Mouse (Mus musculus) adrenal gland (tissue): ENCODE results near the gene Usp10.

Experiments used
- intact Hi-C: fragments of 180-260 bp; cut with DNase I; formaldehyde crosslinking; loops from one replicate; pipeline ENCODE4 v1.15.1; 2025

The Usp10 gene

GRCm38 (mm10) chr8:119914161-119914560 is 4.0 kb downstream of the Usp10 start:
- intact Hi-C loops, result no loop called here

GRCm38 (mm10) chr8:119915298-119915697 is 5.1 kb downstream of the Usp10 start:
- intact Hi-C loops, result no loop called here

- intact Hi-C loops, result no loop called here
Observed at GRCm38 (mm10) chr8:119916237-119916892, 6.2 kb downstream of the Usp10 start.

- intact Hi-C loops, result no loop called here
Observed at GRCm38 (mm10) chr8:119917415-119917814, 7.3 kb downstream of the Usp10 start.

- intact Hi-C loops, result no loop called here
Observed at GRCm38 (mm10) chr8:119918155-119918567, 8.0 kb downstream of the Usp10 start.

GRCm38 (mm10) chr8:119923259-119923658 is 13.1 kb downstream of the Usp10 start:
- intact Hi-C loops, result no loop called here

GRCm38 (mm10) chr8:119925428-119925827 is 15.3 kb downstream of the Usp10 start:
- intact Hi-C loops, result loop anchor here (5.0 kb wide), 3 partner anchors 38 to 143 kb away; no protein-coding TSS in a partner anchor

GRCm38 (mm10) chr8:119926474-119926873 is 16.3 kb downstream of the Usp10 start:
- intact Hi-C loops, result loop anchor here (5.0 kb wide), 3 partner anchors 39 to 144 kb away; no protein-coding TSS in a partner anchor

GRCm38 (mm10) chr8:119927422-119928092 is 17.4 kb downstream of the Usp10 start:
- intact Hi-C loops, result loop anchor here (5.0 kb wide), 3 partner anchors 40 to 145 kb away; no protein-coding TSS in a partner anchor

GRCm38 (mm10) chr8:119931317-119931716 is 21.2 kb downstream of the Usp10 start:
- intact Hi-C loops, result no loop called here

- intact Hi-C loops, result no loop called here
Observed at GRCm38 (mm10) chr8:119933681-119934080, 23.5 kb downstream of the Usp10 start.

GRCm38 (mm10) chr8:119935541-119935940 is 25.4 kb downstream of the Usp10 start:
- intact Hi-C loops, result no loop called here

GRCm38 (mm10) chr8:119938481-119938880 is 28.3 kb downstream of the Usp10 start:
- intact Hi-C loops, result no loop called here

GRCm38 (mm10) chr8:119939336-119939735 is 29.2 kb downstream of the Usp10 start:
- intact Hi-C loops, result no loop called here

GRCm38 (mm10) chr8:119941471-119941870 is 31.3 kb downstream of the Usp10 start:
- intact Hi-C loops, result no loop called here

- intact Hi-C loops, result loop anchor here (2.0 kb wide), 1 partner anchor 135 kb away; no protein-coding TSS in a partner anchor
Observed at GRCm38 (mm10) chr8:119943616-119944015, 33.5 kb downstream of the Usp10 start.

- intact Hi-C loops, result loop anchor here (2.0 kb wide), 1 partner anchor 135 kb away; no protein-coding TSS in a partner anchor
Observed at GRCm38 (mm10) chr8:119944096-119944811, 34.1 kb downstream of the Usp10 start.

GRCm38 (mm10) chr8:119946326-119946865 is 36.2 kb downstream of the Usp10 start:
- intact Hi-C loops, result no loop called here

GRCm38 (mm10) chr8:119947653-119948052 is 37.5 kb downstream of the Usp10 start:
- intact Hi-C loops, result no loop called here

- intact Hi-C loops, result no loop called here
Observed at GRCm38 (mm10) chr8:119948340-119948739, 38.2 kb downstream of the Usp10 start.

GRCm38 (mm10) chr8:119952282-119952681 is 42.1 kb downstream of the Usp10 start:
- intact Hi-C loops, result no loop called here

GRCm38 (mm10) chr8:119952747-119953146 is 42.6 kb downstream of the Usp10 start:
- intact Hi-C loops, result no loop called here
